Mouse (Mus musculus) bone marrow, adult 2 months (tissue): Measurements from ENCODE around the gene Mterf1a.

Experiments
- CTCF ChIP-seq: fragments of 200-500 bp; IDR thresholded peaks from 2 replicates; pipeline ENCODE4 v1.5.1; 2011; ENCODE audit warnings: low read length, control low read depth; ENCODE audit not compliant: control insufficient read depth, insufficient read depth
- POLR2A ChIP-seq: fragments of 200-500 bp; IDR thresholded peaks from 2 replicates; pipeline ENCODE4 v1.6.1; 2011; ENCODE audit warnings: low read depth, mild to moderate bottlenecking, control low read depth, low read length, borderline replicate concordance; ENCODE audit not compliant: control insufficient read depth

GRCm38 (mm10) chr5:3845026-3845425 lies 48.7 kb downstream of the Mterf1a start, which contains the start of gene Lrrd1:
- TF ChIP-seq POLR2A (no peak), CTCF (no peak)
